Mouse (Mus musculus) bone marrow, adult 2 months (tissue): ENCODE measurements around the gene Ctnnd1.
A peak's percentile ranks its signal among the peaks of the same experiment; 100 is the strongest.

ENCODE experiments used
- CTCF ChIP-seq: fragments of 200-500 bp; IDR thresholded peaks from 2 replicates; pipeline ENCODE4 v1.5.1; 2011; ENCODE audit warnings: low read length, control low read depth; ENCODE audit not compliant: control insufficient read depth, insufficient read depth
- POLR2A ChIP-seq: fragments of 200-500 bp; IDR thresholded peaks from 2 replicates; pipeline ENCODE4 v1.6.1; 2011; ENCODE audit warnings: low read depth, mild to moderate bottlenecking, control low read depth, low read length, borderline replicate concordance; ENCODE audit not compliant: control insufficient read depth

- TF ChIP-seq POLR2A (no peak), CTCF (peak; percentile 33)
These were observed 32.7 kb downstream of the Ctnnd1 start for GRCm38 (mm10) chr2:84617637-84618515.
